12 mouse cellular contexts compared by ENCODE assay signal in genomic region chr8:61185274-61186198, GRCm38 (mm10).
"Had no signal": no experiment of that assay in that cellular context is flagged by ENCODE, and none has a peak within 500 bp of the region (broad histone marks: within the 10 kb centered on the region; RNA-seq: fewer than 3 reads in every experiment).

No protein-coding gene starts in this region.

- H3K4me3 ChIP-seq: kidney, embryonic 15.5 days; left cerebral cortex, adult 2 months; limb, embryonic 10.5 days; liver, embryonic 15.5 days; midbrain, embryonic 13.5 days; neural tube, embryonic 12.5 days had no signal

- DNase-seq: kidney, adult 2 months; kidney, postnatal 14 days; lung, adult 2 months; thymus, postnatal 4 days had no signal

- H3K9me3 ChIP-seq: kidney, embryonic 15.5 days; limb, embryonic 10.5 days; liver, embryonic 15.5 days; midbrain, embryonic 13.5 days; neural tube, embryonic 12.5 days had no signal

- H3K27ac ChIP-seq: kidney, embryonic 15.5 days; left cerebral cortex, adult 2 months; limb, embryonic 10.5 days; liver, embryonic 15.5 days; midbrain, embryonic 13.5 days; neural tube, embryonic 12.5 days; stomach, postnatal 0 days had no signal

- H3K4me2 ChIP-seq: kidney, embryonic 15.5 days; liver, embryonic 11.5 days; liver, embryonic 15.5 days; midbrain, embryonic 13.5 days; neural tube, embryonic 12.5 days had no signal

- H3K36me3 ChIP-seq: kidney, embryonic 15.5 days; limb, embryonic 10.5 days; liver, embryonic 15.5 days; midbrain, embryonic 13.5 days; neural tube, embryonic 12.5 days had no signal

- ATAC-seq: midbrain, embryonic 13.5 days had no signal

- H3K4me1 ChIP-seq: kidney, embryonic 15.5 days; limb, embryonic 10.5 days; liver, embryonic 15.5 days; midbrain, embryonic 13.5 days; neural tube, embryonic 12.5 days had no signal

- H3K27me3 ChIP-seq: kidney, embryonic 15.5 days; liver, embryonic 15.5 days; midbrain, embryonic 13.5 days; neural tube, embryonic 12.5 days had no signal

- H3K9ac ChIP-seq: kidney, embryonic 15.5 days; liver, embryonic 15.5 days; midbrain, embryonic 13.5 days; neural tube, embryonic 12.5 days had no signal
